Mouse (Mus musculus): ENCODE measurements around the gene Ubtd1. TPM values are rescaled to one million over a fixed set of nuclear protein-coding genes. Genes with fewer than 3 reads are reported as not detected.

Ubtd1 gene
- total RNA-seq (2021) = 10 to 100 TPM; 22.3 to 23.8 TPM

DNA sequence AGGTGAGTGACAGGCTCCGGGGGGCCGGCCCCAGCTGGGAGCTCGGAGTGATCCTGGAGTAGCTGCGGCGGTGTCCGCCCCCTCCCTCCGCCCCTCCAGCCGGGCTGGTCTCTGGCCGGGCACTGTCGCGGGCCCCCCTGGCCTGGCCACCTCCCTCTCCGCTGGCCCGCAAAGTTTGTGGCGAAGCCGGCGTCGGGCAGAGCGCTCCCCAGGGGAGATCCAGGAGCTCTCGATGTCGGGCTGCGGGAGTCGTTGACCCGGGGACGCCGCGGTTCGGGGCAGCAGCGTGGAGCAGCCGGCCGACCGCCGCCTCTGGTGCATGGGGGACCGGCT, at the start of gene Ubtd1:
TSS of gene Ubtd1 (plus strand) at position 169 of the 333 bp plus-strand sequence.
- intact Hi-C loops (cut with DNase I) = loop anchor here (5.0 kb wide), 1 partner anchor 49 kb away; the partner anchor contains the start of genes Exosc1 and Zdhhc16
- no peak for DNase-seq (ENCODE audit: low spot score)

DNA sequence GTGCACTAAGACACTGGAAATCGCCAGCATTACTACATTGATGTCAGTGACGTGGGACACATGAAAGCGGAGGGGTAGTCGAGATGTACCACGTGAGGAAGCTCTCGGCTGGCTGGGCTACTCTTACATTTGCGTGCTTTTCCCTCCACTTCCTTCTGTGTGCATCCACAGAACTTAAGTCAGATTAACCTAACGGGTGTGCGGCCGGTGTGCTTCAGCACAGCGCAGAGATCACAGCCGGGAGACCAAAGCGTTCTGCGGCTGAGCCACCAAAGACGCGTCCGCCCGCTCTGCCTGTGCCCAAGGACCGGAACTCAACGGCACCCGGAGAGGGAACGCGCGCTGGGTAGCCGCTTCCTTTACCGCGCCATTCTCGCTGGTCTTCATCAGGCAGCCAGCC, 48.9 kb upstream of the Ubtd1 start:
- intact Hi-C loops (cut with DNase I) = loop anchor here (5.0 kb wide), 1 partner anchor 50 kb away; the partner anchor contains the start of genes Mms19 and Ubtd1
- no peak for DNase-seq (ENCODE audit: low spot score)

DNA sequence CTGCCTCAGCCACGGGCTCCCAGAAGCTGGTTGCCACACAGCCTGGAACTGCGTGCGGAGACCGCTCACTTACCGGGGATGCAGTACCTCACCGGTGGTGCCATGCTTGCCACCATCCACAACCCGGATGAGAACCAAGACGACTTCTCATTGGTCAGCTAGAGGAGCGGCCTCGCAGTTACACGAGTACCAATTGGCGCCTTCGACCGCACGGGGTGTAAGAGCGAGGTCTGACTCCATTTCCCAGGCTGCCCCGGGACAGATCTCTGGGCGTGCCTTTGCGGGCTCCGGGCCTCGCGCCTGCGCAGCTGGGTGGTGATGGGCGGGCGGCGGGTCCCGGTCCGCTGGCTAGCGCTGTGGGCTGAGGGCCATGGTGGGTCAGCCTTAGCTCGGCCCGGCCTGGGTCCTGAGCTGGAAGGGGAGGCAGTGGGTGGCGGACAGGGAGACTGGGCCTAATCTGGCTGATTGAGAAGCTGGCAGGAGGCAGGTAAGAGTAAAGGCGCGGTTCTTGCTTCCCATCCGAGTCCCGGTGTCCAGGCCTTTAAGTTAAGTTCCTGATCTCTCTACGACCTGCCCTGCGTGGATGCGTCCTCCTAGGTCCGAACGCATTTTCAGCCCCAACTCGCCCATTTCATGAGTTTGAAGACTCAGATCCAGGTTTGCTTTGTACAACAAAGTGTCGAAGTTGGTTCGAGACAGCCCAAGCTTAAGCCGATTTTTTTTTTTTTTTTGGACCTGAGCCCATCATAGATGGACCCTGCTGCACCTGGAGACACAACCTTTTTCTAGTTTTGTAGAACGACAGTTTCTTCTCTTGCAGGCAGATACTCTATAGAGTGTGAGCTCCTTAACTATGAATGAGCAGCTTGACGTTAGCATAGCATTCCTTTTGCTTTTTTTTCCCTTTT, 48.1 kb upstream of the Ubtd1 start, which contains the start of the genes Exosc1 and Zdhhc16:
TSS of gene Exosc1 (minus strand) at position 245 of the 908 bp plus-strand sequence.
TSS of gene Zdhhc16 (plus strand) at position 302 of the 908 bp plus-strand sequence.
- peak; percentile 98 for DNase-seq (ENCODE audit: low spot score)
- intact Hi-C loops (cut with DNase I) = loop anchor here (5.0 kb wide), 1 partner anchor 49 kb away; the partner anchor contains the start of genes Mms19 and Ubtd1

DNA sequence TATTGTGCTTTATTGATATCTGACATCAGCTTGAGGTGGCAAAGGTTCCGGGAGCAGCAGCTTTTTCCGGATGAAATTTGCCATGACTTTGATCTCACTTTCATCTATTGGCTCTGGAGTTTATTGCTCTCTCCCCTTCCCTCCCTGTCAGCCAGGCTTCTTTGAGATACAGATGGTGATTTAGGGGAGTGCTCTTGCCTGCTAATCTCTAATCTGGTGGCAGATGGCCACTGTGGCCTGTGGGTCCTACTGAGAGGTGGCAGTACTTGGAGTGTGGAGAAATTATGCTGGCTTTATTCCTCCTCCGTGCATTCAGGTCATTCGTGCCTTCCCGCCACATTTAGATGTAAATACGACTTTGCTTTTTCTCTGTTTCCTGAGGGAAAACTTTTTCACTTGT, 47.4 kb upstream of the Ubtd1 start:
- DNase-seq (ENCODE audit: low spot score) = no peak
- intact Hi-C loops (cut with DNase I) = loop anchor here (5.0 kb wide), 1 partner anchor 48 kb away; the partner anchor contains the start of genes Mms19 and Ubtd1

DNA sequence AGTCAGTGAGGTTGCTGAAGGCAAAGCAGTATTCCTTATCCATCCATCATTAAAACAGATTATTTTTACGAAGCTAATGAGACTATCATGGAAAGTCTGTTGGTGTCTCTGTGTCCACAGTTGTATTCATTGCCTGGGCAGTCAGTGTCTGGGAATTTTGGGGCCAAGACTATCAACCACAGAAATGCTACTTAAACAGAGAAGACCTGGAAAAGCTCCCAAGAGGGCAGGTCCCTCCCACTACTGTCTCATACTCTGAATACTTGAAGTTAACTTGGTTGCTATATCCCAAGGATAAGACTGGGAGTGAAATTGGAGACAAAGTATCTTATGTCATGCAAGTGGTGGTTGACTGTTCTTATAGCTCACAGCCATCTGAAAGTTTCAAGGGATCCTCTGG, 45.6 kb upstream of the Ubtd1 start:
- intact Hi-C loops (cut with DNase I) = no loop called here
- DNase-seq (ENCODE audit: low spot score) = no peak

DNA sequence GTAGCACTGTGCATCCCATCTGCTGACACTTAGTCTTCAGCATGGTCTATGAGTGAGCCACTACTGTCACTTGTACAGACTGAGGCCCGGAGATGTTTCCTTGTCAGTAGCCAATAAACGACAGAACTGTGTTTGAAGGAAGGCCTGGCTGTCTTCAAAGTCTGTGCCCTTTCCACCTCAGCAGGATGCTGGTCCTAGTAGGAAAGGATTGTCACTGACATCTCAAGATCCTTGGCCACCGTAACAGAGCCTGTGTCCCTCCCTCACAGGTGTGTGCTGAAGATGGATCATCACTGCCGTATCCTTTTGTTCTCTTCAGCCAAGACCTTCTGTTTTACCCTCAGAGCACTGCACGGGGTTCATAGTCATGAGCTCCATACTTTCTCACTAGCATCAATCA, 43.0 kb upstream of the Ubtd1 start:
- no peak for DNase-seq (ENCODE audit: low spot score)
- intact Hi-C loops (cut with DNase I) = no loop called here

DNA sequence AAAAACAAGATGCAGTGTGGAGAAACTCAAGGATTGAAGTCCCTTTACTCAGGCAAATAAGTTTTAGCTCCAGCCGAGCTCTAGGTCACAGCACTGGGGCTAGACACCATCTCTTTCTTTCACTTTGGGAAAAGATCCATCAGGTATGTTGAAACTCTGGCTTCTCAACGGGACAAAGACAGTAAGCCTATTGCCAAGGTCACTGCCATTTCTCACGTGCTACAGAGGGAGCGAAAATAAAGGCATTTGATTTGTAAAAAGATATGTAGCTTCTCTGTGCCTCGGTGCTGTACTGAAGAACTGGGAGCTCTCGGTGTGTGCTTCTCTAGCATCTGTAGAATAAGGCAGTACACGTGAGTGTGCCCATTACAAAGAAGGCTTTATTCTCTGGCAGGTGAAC, 37.7 kb upstream of the Ubtd1 start:
- no peak for DNase-seq (ENCODE audit: low spot score)

DNA sequence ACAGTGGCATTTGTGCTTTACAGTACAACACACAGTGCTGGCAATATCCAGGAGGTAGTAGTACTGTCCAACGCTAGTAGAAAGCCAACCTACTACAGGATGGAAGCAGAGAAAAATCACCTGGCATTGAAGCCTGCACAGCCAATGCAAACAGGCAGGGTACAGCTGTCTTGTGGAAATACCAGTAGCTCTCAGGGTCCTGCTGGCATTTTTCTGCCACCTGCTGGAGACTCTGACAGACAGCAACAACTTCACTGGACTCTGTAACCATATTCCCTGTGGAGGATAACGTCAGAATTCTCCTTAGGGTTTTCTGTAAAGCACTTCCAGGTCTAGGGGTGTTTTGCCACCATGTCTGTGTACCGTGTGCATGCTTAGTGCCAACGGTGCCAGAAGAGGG, 29.3 kb upstream of the Ubtd1 start:
- DNase-seq (ENCODE audit: low spot score) = no peak
- intact Hi-C loops (cut with DNase I) = no loop called here

More for the DNA sequence above, 37.7 kb upstream of the Ubtd1 start:
- intact Hi-C loops (cut with DNase I) = no loop called here

DNA sequence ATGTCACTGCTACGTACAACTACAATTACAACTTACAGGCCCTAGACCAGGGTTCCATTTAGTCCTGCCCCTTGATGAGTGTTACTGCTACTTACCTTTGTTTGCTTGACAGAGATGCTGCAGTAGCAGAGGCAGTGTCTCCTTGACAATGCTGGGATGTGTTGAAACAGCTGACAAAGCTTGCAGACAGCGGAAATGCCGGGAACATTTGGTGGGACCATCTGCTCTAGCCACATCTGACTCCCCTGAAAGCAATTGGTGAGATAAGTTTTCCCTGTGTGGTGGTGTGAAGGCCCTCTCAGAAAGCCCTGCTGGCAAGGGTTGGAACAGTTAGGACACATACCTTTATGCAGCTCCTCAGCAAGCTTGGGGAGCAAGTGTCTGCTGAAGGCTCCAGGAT, 28.0 kb upstream of the Ubtd1 start:
- intact Hi-C loops (cut with DNase I) = no loop called here

DNA sequence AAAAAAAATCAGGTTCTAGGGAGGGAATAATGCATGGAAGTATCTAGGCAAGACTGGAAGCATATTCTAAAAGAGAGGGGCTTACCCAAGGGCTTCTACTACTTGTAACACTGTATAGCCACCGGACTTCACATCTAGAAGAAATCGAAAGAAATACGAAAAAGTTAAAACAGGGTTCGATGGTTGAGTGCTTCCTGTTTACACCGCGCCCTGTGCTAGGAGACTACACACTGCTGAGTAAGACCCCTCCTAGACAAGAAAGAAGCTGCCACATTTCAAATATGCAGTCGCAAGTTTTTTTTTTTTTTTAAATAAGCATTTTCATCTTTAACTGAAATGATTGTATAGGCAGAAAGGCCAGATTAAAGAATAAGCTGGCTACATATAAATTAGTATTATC, 11.9 kb upstream of the Ubtd1 start:
- intact Hi-C loops (cut with DNase I) = no loop called here
- no peak for DNase-seq (ENCODE audit: low spot score)

More for the DNA sequence above, 28.0 kb upstream of the Ubtd1 start:
- no peak for DNase-seq (ENCODE audit: low spot score)

DNA sequence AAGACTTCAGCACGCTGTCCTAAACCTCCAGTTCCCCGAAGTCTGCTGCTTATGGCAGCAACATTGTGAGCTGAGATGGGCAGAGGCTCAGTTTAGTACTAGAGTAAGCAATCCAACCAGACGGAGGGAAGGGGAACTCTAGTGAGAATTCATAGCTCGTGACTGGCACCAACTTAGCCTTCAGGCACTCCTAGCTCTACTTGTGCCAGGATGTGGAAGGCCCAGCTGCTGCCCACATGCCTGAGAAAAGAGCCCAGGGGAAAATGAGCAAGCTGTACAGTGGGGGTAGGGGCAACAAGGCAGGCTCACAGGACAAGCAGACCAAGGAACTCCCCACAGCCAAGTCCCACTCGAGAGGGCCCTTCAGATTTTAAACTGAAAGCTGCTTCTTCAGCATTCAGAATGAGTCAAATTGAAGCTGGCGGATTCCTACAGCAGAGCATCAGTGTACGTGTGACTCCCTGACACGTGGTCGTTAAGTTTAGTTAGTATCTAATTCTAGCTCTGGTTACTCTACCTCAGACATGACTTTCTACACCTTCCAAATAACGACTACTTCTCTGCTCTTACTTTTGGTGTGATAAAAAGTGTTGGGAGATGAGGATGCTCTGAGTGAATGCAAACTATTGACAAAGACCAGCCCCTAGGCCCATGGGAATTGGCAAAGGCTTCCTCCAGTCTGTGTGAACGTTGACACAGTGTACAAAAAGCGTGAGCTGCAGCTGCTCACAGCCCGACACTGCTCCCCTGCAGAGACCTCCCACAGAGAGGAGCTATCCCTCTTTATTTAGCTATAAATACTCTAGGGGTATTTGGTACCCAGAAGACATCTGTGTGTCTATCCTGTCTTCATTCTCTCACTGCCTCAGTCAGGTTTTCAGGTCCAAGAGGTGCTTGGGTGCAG, 7.4 kb upstream of the Ubtd1 start:
- no peak for DNase-seq (ENCODE audit: low spot score)
- intact Hi-C loops (cut with DNase I) = no loop called here

DNA sequence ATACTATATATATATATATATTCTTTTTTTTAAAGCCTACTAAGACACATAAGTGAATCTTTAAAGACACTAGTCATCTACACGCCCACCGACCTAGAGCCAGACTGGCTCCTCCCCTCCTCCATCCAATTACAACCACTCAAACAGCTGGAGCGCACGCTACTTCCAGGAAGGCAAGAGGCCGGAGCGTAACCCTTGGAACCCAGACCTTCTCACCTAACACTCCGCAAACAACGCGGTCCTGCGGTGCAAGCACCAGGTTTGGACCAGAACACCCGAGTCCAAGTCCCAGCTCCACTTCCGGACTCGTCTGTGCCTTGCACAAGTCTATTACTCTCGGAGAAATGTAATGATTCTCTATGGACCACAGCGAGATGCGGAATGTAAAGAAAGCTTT, 1.1 kb upstream of the Ubtd1 start:
- intact Hi-C loops (cut with DNase I) = loop anchor here (5.0 kb wide), 1 partner anchor 48 kb away; the partner anchor contains the start of genes Exosc1 and Zdhhc16
- no peak for DNase-seq (ENCODE audit: low spot score)

DNA sequence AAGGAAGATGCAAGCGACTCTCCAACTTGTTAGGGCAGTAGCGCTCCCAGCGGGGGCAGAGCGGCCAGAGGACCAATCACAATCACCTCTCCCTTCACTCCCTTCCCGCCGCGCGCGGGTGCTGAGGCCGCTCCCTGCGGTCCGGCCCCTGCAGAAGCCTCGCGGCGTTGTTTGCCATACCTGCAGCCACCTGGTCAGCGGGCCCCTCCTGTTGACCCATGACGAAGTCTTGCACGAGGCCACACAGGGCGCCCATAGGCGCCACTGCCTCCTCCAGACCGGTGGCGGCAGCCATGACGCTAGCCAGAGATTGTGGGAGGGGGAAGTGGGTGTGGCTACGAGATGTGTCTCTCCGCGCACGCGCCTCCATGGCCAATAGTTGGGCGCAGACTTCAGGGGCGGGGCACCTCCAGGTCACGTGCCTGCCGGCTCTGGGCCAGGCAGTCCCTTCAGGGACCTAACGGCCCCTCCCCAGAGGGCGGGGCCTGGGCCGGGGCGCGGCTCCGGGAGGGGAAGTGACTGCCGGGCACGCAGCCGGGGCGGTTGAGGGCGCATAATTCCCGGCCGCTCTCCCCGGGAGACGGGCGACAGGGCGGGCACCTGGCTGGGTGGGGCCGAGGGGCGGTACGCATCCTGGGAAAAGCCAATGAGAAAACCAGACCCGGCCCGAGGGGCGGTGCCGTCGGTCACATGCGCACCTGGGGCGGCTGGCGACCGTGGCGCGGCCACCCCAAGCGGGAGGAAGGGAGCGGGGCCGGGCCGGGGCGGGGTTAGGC, 556 bp upstream of the Ubtd1 start, which contains the start of gene Mms19:
TSS of gene Mms19 (minus strand) at position 339 of the 776 bp plus-strand sequence.
- intact Hi-C loops (cut with DNase I) = loop anchor here (5.0 kb wide), 1 partner anchor 49 kb away; the partner anchor contains the start of genes Exosc1 and Zdhhc16
- peak; percentile 99 for DNase-seq (ENCODE audit: low spot score)

DNA sequence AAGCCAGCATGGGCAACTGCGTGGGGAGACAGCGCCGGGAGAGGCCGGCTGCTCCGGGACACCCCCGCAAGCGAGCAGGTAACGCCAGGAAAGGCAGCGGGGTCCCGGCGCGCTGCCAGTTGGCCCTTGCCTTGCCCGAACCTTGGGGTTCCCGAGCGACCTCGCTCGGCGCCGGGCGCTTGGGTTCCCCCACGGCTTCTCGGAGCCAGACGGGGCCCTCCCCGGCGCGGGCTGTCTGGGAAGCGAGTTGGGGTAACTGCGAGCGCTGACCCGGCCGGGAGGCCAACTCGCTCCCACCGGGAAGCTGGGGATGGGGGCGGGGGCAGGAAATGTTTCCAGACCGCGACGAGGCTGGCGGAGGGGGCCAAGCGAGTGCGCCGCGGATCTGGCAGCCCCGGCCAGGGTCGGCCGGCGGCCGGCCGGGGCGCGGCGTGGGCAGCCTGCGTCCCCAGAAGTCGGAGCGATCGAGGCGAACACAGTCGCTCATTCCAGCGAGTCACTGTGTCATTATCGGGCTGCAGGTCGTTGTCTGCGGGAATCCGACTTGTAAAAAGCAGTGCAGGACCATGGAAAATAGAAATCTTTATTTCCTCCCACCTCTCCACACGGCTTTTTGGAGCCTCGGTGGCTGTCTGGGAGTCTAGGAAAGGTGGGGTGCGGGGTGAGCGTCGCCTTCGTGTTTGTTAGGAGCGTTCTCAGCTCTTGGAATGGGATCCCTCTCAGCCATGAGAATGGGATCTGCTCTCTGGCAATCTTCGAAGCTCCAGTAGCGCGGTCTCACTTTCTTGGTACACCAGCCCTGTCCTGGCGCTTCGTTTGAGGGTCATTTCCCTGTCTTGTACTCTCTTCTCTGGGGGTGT, 598 bp downstream of the Ubtd1 start:
- intact Hi-C loops (cut with DNase I) = loop anchor here (2.0 to 5.0 kb wide), 3 partner anchors 17 to 50 kb away; partner anchors contain the start of genes Exosc1 and Zdhhc16
- DNase-seq (ENCODE audit: low spot score) = peak; percentile 43

DNA sequence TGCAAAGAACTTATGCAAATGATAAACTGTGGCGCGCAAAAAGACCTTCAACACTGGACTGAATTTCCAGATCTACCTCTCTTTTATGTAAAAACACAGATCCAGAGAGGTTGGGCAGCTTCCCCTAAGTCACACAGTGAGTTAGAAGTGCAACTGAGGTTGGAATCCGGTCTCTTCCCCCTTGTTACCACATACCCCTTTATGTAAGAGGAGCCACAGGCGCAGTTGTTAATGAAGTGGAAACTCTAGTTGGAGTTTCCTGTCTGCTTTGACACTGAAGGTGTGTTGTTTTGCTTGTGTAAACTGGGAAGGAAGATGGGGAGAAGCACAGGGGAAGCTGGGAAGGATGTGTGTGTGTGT, 1.2 kb downstream of the Ubtd1 start:
- DNase-seq (ENCODE audit: low spot score) = no peak
- intact Hi-C loops (cut with DNase I) = loop anchor here (2.0 to 5.0 kb wide), 3 partner anchors 16 to 50 kb away; partner anchors contain the start of genes Exosc1 and Zdhhc16

DNA sequence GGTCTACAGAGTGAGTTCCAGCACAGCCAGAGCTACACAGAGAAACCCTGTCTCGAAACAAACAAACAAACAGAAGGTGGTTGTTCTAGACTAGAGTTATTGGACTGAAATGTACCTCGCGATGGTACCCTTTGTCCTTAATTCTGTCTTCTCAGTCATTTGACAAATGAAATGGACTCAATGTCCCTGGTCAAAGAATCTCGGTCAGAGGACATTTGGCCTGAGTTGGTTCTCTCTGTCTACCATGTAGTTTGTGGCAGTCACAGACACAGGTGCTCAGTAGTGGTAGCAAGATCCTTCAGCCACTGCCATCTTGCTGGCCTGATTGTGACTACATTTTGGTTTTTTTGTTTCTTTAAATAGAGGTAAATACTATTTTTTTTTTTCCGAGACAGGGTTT, 4.4 kb downstream of the Ubtd1 start:
- intact Hi-C loops (cut with DNase I) = loop anchor here (5.0 kb wide), 1 partner anchor 91 kb away; no protein-coding TSS in a partner anchor
- no peak for DNase-seq (ENCODE audit: low spot score)

DNA sequence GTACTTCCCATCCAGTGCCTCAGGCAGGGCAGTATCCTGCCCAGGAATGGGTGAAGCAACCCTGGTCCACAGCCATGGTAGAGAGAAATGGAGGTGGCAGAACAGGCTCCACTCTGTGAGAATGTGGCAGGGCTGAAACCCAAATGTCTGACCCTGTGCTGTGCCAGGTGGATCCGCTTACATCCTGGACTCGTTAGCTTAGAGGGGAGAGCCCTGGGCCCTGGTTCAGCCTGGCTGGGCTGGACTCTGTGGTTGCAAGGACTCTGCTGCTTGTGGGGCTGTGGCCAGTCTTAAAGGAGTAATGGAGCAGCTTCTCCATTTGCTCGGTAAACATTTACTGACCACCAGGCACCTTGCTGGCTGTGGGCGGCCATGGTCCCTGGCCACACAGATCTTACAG, 5.6 kb downstream of the Ubtd1 start:
- no peak for DNase-seq (ENCODE audit: low spot score)
- intact Hi-C loops (cut with DNase I) = loop anchor here (5.0 kb wide), 1 partner anchor 90 kb away; no protein-coding TSS in a partner anchor

DNA sequence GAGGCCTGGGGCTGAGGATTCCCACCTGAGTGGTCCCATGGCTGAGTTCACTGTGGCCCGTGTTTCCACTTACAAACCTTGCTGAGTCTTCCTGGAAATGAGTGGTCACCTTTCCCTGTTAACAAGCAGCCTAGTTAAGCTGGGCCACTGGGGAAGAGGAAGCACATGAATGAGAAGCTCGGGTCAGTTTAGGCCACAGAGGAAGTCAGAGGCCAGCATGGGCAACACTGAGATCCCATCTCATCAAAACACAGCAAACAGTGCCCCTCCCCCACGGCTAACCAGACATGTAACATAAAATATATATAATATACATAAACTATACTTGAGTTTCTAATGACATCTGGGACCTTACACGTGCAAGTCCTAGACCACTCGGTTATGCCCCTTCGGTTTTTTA, 8.2 kb downstream of the Ubtd1 start:
- no peak for DNase-seq (ENCODE audit: low spot score)
- intact Hi-C loops (cut with DNase I) = loop anchor here (5.0 kb wide), 1 partner anchor 87 kb away; no protein-coding TSS in a partner anchor
